Mouse (Mus musculus) intestine, embryonic 16.5 days (tissue): ENCODE measurements at regions not wholly inside any gene's neighbourhood (a gene's known extent, or its start where the extent isn't known, plus 50 kb on each side); places are given as distances from the start of the nearest gene placed in this dataset. TPM values are rescaled to one million over a fixed set of nuclear protein-coding genes. Genes with fewer than 3 reads are reported as not detected.

Experiments used
- ATAC-seq: fragments of 200-750 bp; cut with Nextera tagmentation; 2 replicates; pipeline ENCODE4 v1.8.0; 2017; ENCODE audit warnings: moderate TSS enrichment, moderate library complexity
- H3K27ac ChIP-seq: fragments of 300-500 bp; sonication (generic); 2 replicates; pipeline ENCODE4 v1.5.1; 2014; ENCODE audit warnings: mild to moderate bottlenecking, low read length
- H3K27me3 ChIP-seq: fragments of 300-500 bp; sonication (generic); replicated peaks from 2 replicates; pipeline ENCODE4 v1.6.1; 2014; ENCODE audit warnings: low read length, control low read depth, mixed read lengths; ENCODE audit not compliant: control insufficient read depth, insufficient read depth
- H3K36me3 ChIP-seq: fragments of 300-500 bp; sonication (generic); 2 replicates; pipeline ENCODE4 v1.6.1; 2014; ENCODE audit warnings: low read length, control low read depth; ENCODE audit not compliant: control insufficient read depth, insufficient read depth
- H3K4me1 ChIP-seq: fragments of 300-500 bp; sonication (generic); 2 replicates; pipeline ENCODE4 v1.6.1; 2014; ENCODE audit warnings: low read length, control low read depth, mixed read lengths; ENCODE audit not compliant: control insufficient read depth, insufficient read depth
- H3K4me2 ChIP-seq: fragments of 300-500 bp; sonication (generic); 2 replicates; pipeline ENCODE4 v1.6.1; 2014; ENCODE audit warnings: low read depth, low read length, control low read depth
- H3K4me3 ChIP-seq: fragments of 300-500 bp; sonication (generic); 2 replicates; pipeline ENCODE4 v1.5.1; 2014; ENCODE audit warnings: mild to moderate bottlenecking, low read length
- H3K9ac ChIP-seq: fragments of 300-500 bp; sonication (generic); 2 replicates; pipeline ENCODE4 v1.6.1; 2014; ENCODE audit warnings: low read depth, low read length
- H3K9me3 ChIP-seq: fragments of 300-500 bp; sonication (generic); 2 replicates; pipeline ENCODE4 v1.6.1; 2016; ENCODE audit warnings: low read length, control low read depth; ENCODE audit not compliant: control insufficient read depth
- WGBS: fragments of 180-500 bp; shearing (Covaris S2); extraction: QIAGEN DNeasy Blood & Tissue Kit; methylation state at CpG from one replicate; pipeline ENCODE4 v1.1.7; 2014; 5-methylcytosine and 5-hydroxymethylcytosine counted together
- microRNA-seq: library from miRNA; unstranded; fragments of <30 nt; microRNA quantifications from one replicate; pipeline ENCODE4, GENCODE M21; 2016

DNA sequence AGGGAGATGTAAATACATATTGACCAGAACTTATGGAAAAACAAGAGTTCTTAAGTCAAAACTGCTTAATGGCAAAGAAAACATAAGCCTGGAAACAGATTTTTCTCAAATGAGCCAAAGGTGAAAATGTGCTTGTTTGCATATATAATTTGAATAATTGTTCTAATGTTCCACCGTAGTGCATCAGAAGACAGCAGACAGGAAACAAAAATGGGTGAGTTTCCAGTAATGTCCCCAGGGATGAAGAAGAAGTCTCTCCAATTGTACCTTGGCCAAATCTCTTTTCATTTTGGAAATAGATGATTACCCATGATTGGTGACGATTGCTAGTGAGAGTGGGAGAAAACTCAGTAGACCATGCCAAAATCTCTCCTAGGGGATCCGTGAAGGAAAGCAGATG is 58.3 kb upstream of the Zpld1 start:
- no peaks in the 10 kb centered on the region for H3K27me3 ChIP-seq
- H3K36me3 ChIP-seq, result no peaks in the 10 kb centered on the region
- no peak overlapping the region for H3K9ac ChIP-seq
- no peak for ATAC-seq
- no peaks in the 10 kb centered on the region for H3K4me1 ChIP-seq
- no peaks in the 10 kb centered on the region for H3K9me3 ChIP-seq
- no peak overlapping the region for H3K4me2 ChIP-seq
- no peak overlapping the region for H3K27ac ChIP-seq
- no peak overlapping the region for H3K4me3 ChIP-seq
- 73% methylated on average over 3 of the region's 3 CpGs for WGBS

Small RNA genes in the stretch of these regions (microRNA-seq; reads per million reads assigned to microRNA genes)
- gene Mir5118, result not detected
